Mouse (Mus musculus): ENCODE data around the gene 4921504E06Rik. TPM values are rescaled to one million over a fixed set of nuclear protein-coding genes. Genes with fewer than 3 reads are reported as not detected.

The 4921504E06Rik gene
- polyA plus RNA-seq, 1 experiment from 2014 or later, result not detected

GRCm38 (mm10) chr2:19520617-19521016 is 33.1 kb downstream of the 4921504E06Rik start:
- Histone ChIP-seq H3K36me3 (ENCODE audit: control insufficient read depth, insufficient read depth, low read length) (no peaks in the 10 kb centered on the region), H3K9me3 (replicated peaks; ENCODE audit: control insufficient read depth, low read length, poor library complexity, severe bottlenecking) (no peaks in the 10 kb centered on the region), H3K4me1 (ENCODE audit: control insufficient read depth, insufficient read depth, low read length) (no peaks in the 10 kb centered on the region; the same call in 1 of the 2 replicates), H3K4me2 (ENCODE audit: low read length) (no peak overlapping the region), H3K27ac (ENCODE audit: low read length) (no peak overlapping the region), H3K27me3 (ENCODE audit: control insufficient read depth, insufficient read depth, low read depth, low read length) (peaks cover 5% of the 10 kb centered on the region), H3K4me3 (ENCODE audit: low read depth, low read length) (no peak overlapping the region), H3K9ac (ENCODE audit: low read depth, low read length) (no peak overlapping the region)
- WGBS, result 64% methylated on average over 2 of the region's 2 CpGs
- ATAC-seq, result no peak

- ATAC-seq, result peak; percentile 85
- no peaks in the 10 kb centered on the region; the same call in 1 of the 2 replicates for H3K4me1 ChIP-seq (ENCODE audit: control insufficient read depth, insufficient read depth, low read length)
- 4% methylated on average over 7 of the region's 7 CpGs for WGBS
- H3K9ac ChIP-seq (ENCODE audit: low read depth, low read length), result no peak overlapping the region
- H3K9me3 ChIP-seq (replicated peaks; ENCODE audit: control insufficient read depth, low read length, poor library complexity, severe bottlenecking), result no peaks in the 10 kb centered on the region
- peak overlapping the region; percentile 24; the same call in 1 of the 2 replicates for H3K4me2 ChIP-seq (ENCODE audit: low read length)
- no peak overlapping the region for H3K27ac ChIP-seq (ENCODE audit: low read length)
- H3K36me3 ChIP-seq (ENCODE audit: control insufficient read depth, insufficient read depth, low read length), result no peaks in the 10 kb centered on the region
- H3K27me3 ChIP-seq (ENCODE audit: control insufficient read depth, insufficient read depth, low read depth, low read length), result peaks cover 6% of the 10 kb centered on the region
- H3K4me3 ChIP-seq (ENCODE audit: low read depth, low read length), result no peak overlapping the region
Observed at GRCm38 (mm10) chr2:19519768-19520167, 33.9 kb downstream of the 4921504E06Rik start.

- Histone ChIP-seq H3K9me3 (replicated peaks; ENCODE audit: control insufficient read depth, low read length, poor library complexity, severe bottlenecking) (no peaks in the 10 kb centered on the region), H3K27ac (ENCODE audit: low read length) (no peak overlapping the region), H3K27me3 (ENCODE audit: control insufficient read depth, insufficient read depth, low read depth, low read length) (peaks cover 17% of the 10 kb centered on the region), H3K9ac (ENCODE audit: low read depth, low read length) (peak overlapping the region; percentile 53; the same call in 1 of the 2 replicates), H3K4me3 (ENCODE audit: low read depth, low read length) (peak overlapping the region; percentile 21), H3K4me1 (ENCODE audit: control insufficient read depth, insufficient read depth, low read length) (no peaks in the 10 kb centered on the region; the same call in 1 of the 2 replicates), H3K36me3 (ENCODE audit: control insufficient read depth, insufficient read depth, low read length) (no peaks in the 10 kb centered on the region), H3K4me2 (ENCODE audit: low read length) (peak overlapping the region; percentile 52)
- 23% methylated on average over 13 of the region's 13 CpGs for WGBS
- peak; percentile 60; the same call in 1 of the 2 replicates for ATAC-seq
Observed at GRCm38 (mm10) chr2:19517952-19518351, 35.8 kb downstream of the 4921504E06Rik start.

GRCm38 (mm10) chr2:19512381-19512780 is 41.3 kb downstream of the 4921504E06Rik start:
- Histone ChIP-seq H3K4me2 (ENCODE audit: low read length) (no peak overlapping the region), H3K27ac (ENCODE audit: low read length) (no peak overlapping the region), H3K27me3 (ENCODE audit: control insufficient read depth, insufficient read depth, low read depth, low read length) (peaks cover 15% of the 10 kb centered on the region), H3K9me3 (replicated peaks; ENCODE audit: control insufficient read depth, low read length, poor library complexity, severe bottlenecking) (no peaks in the 10 kb centered on the region), H3K36me3 (ENCODE audit: control insufficient read depth, insufficient read depth, low read length) (no peaks in the 10 kb centered on the region), H3K4me3 (ENCODE audit: low read depth, low read length) (no peak overlapping the region), H3K4me1 (ENCODE audit: control insufficient read depth, insufficient read depth, low read length) (no peaks in the 10 kb centered on the region), H3K9ac (ENCODE audit: low read depth, low read length) (no peak overlapping the region)
- ATAC-seq, result no peak
- 60% methylated on average over 5 of the region's 5 CpGs for WGBS

GRCm38 (mm10) chr2:19511032-19511431 is 42.7 kb downstream of the 4921504E06Rik start:
- H3K4me2 ChIP-seq (ENCODE audit: low read length), result no peak overlapping the region
- no peaks in the 10 kb centered on the region for H3K4me1 ChIP-seq (ENCODE audit: control insufficient read depth, insufficient read depth, low read length)
- no peaks in the 10 kb centered on the region for H3K9me3 ChIP-seq (replicated peaks; ENCODE audit: control insufficient read depth, low read length, poor library complexity, severe bottlenecking)
- H3K9ac ChIP-seq (ENCODE audit: low read depth, low read length), result no peak overlapping the region
- no peak overlapping the region for H3K27ac ChIP-seq (ENCODE audit: low read length)
- 52% methylated on average over 5 of the region's 5 CpGs for WGBS
- no peaks in the 10 kb centered on the region for H3K36me3 ChIP-seq (ENCODE audit: control insufficient read depth, insufficient read depth, low read length)
- peaks cover 15% of the 10 kb centered on the region for H3K27me3 ChIP-seq (ENCODE audit: control insufficient read depth, insufficient read depth, low read depth, low read length)
- ATAC-seq, result no peak
- H3K4me3 ChIP-seq (ENCODE audit: low read depth, low read length), result no peak overlapping the region

GRCm38 (mm10) chr2:19505744-19506143 is 48.0 kb downstream of the 4921504E06Rik start:
- Histone ChIP-seq H3K4me1 (ENCODE audit: control insufficient read depth, insufficient read depth, low read length) (no peaks in the 10 kb centered on the region), H3K9ac (ENCODE audit: low read depth, low read length) (no peak overlapping the region), H3K27ac (ENCODE audit: low read length) (no peak overlapping the region), H3K36me3 (ENCODE audit: control insufficient read depth, insufficient read depth, low read length) (no peaks in the 10 kb centered on the region), H3K9me3 (replicated peaks; ENCODE audit: control insufficient read depth, low read length, poor library complexity, severe bottlenecking) (no peaks in the 10 kb centered on the region), H3K27me3 (ENCODE audit: control insufficient read depth, insufficient read depth, low read depth, low read length) (no peaks in the 10 kb centered on the region), H3K4me3 (ENCODE audit: low read depth, low read length) (no peak overlapping the region), H3K4me2 (ENCODE audit: low read length) (no peak overlapping the region)
- 100% methylated on average over 1 of the region's 1 CpGs for WGBS
- no peak for ATAC-seq

GRCm38 (mm10) chr2:19490262-19490661 is 63.5 kb downstream of the 4921504E06Rik start:
- no peak overlapping the region for H3K4me2 ChIP-seq (ENCODE audit: low read length)
- WGBS, result 86% methylated on average over 3 of the region's 3 CpGs
- ATAC-seq, result no peak
- no peaks in the 10 kb centered on the region for H3K36me3 ChIP-seq (ENCODE audit: control insufficient read depth, insufficient read depth, low read length)
- H3K27ac ChIP-seq (ENCODE audit: low read length), result no peak overlapping the region
- no peak overlapping the region for H3K9ac ChIP-seq (ENCODE audit: low read depth, low read length)
- no peaks in the 10 kb centered on the region for H3K9me3 ChIP-seq (replicated peaks; ENCODE audit: control insufficient read depth, low read length, poor library complexity, severe bottlenecking)
- H3K27me3 ChIP-seq (ENCODE audit: control insufficient read depth, insufficient read depth, low read depth, low read length), result no peaks in the 10 kb centered on the region
- H3K4me1 ChIP-seq (ENCODE audit: control insufficient read depth, insufficient read depth, low read length), result no peaks in the 10 kb centered on the region
- H3K4me3 ChIP-seq (ENCODE audit: low read depth, low read length), result no peak overlapping the region

- no peak overlapping the region for H3K4me3 ChIP-seq (ENCODE audit: low read depth, low read length)
- H3K4me1 ChIP-seq (ENCODE audit: control insufficient read depth, insufficient read depth, low read length), result no peaks in the 10 kb centered on the region
- no peak overlapping the region for H3K4me2 ChIP-seq (ENCODE audit: low read length)
- H3K9me3 ChIP-seq (replicated peaks; ENCODE audit: control insufficient read depth, low read length, poor library complexity, severe bottlenecking), result no peaks in the 10 kb centered on the region
- peaks cover 14% of the 10 kb centered on the region for H3K27me3 ChIP-seq (ENCODE audit: control insufficient read depth, insufficient read depth, low read depth, low read length)
- H3K27ac ChIP-seq (ENCODE audit: low read length), result no peak overlapping the region
- WGBS, result 44% methylated on average over 2 of the region's 2 CpGs
- H3K36me3 ChIP-seq (ENCODE audit: control insufficient read depth, insufficient read depth, low read length), result no peaks in the 10 kb centered on the region
- ATAC-seq, result no peak
- no peak overlapping the region for H3K9ac ChIP-seq (ENCODE audit: low read depth, low read length)
Observed at GRCm38 (mm10) chr2:19461940-19462339, 91.8 kb downstream of the 4921504E06Rik start.

GRCm38 (mm10) chr2:19458785-19459184 is 94.9 kb downstream of the 4921504E06Rik start:
- H3K27ac ChIP-seq (ENCODE audit: low read length), result no peak overlapping the region
- no peaks in the 10 kb centered on the region for H3K9me3 ChIP-seq (replicated peaks; ENCODE audit: control insufficient read depth, low read length, poor library complexity, severe bottlenecking)
- WGBS, result 19% methylated on average over 2 of the region's 2 CpGs
- no peak overlapping the region for H3K4me2 ChIP-seq (ENCODE audit: low read length)
- H3K27me3 ChIP-seq (ENCODE audit: control insufficient read depth, insufficient read depth, low read depth, low read length), result peaks cover 44% of the 10 kb centered on the region
- no peak for ATAC-seq
- H3K4me3 ChIP-seq (ENCODE audit: low read depth, low read length), result no peak overlapping the region
- H3K36me3 ChIP-seq (ENCODE audit: control insufficient read depth, insufficient read depth, low read length), result no peaks in the 10 kb centered on the region
- H3K4me1 ChIP-seq (ENCODE audit: control insufficient read depth, insufficient read depth, low read length), result no peaks in the 10 kb centered on the region
- H3K9ac ChIP-seq (ENCODE audit: low read depth, low read length), result no peak overlapping the region
